8 mouse cellular contexts compared by ENCODE assay signal in genomic region chr1:93685401-93686244, GRCm38 (mm10). TPM values are rescaled to one million over a fixed set of nuclear protein-coding genes. Genes with fewer than 3 reads are reported as not detected.
A peak's percentile ranks its signal among the peaks of the same experiment; 100 is the strongest.
DNase-seq lines count a peak whose midpoint lies in the region; ATAC-seq and TF ChIP-seq lines count a peak whose summit lies in the region.

TSS of gene Bok (plus strand) at chr1:93685660.

- no peaks in the 10 kb centered on the region for H3K9me3 ChIP-seq in heart, embryonic 11.5 days (replicated peaks; ENCODE audit: control insufficient read depth, low read length)
- H3K9me3 ChIP-seq in kidney, embryonic 14.5 days (ENCODE audit: control insufficient read depth, low read length) = peaks cover 3% of the 10 kb centered on the region; the same call in 1 of the 2 replicates
- H3K9me3 ChIP-seq in liver, embryonic 11.5 days (ENCODE audit: control insufficient read depth, low read length) = no peaks in the 10 kb centered on the region

- peak within 1 kb of the TSS; percentile 59 for H3K4me3 ChIP-seq in C2C12 (ENCODE audit: insufficient read depth, poor library complexity, severe bottlenecking)
- peak within 1 kb of the TSS; percentile 76 for H3K4me3 ChIP-seq in embryonic fibroblast, embryonic 13.5 days (ENCODE audit: insufficient read depth, low read length)
- H3K4me3 ChIP-seq in heart, embryonic 11.5 days (ENCODE audit: low read depth, low read length) = peak within 1 kb of the TSS; percentile 73
- peak within 1 kb of the TSS; percentile 68 for H3K4me3 ChIP-seq in kidney, embryonic 14.5 days (ENCODE audit: low read length)
- peak within 1 kb of the TSS; percentile 59 for H3K4me3 ChIP-seq in liver, embryonic 11.5 days (ENCODE audit: low read depth, low read length)

- DNase-seq in adrenal gland, postnatal 36 days = peak; percentile 87 to 93
- peak; percentile 67 for DNase-seq in liver, embryonic 11.5 days (ENCODE audit: low spot score)
- peak; percentile 75 for DNase-seq in neural tube, embryonic 10.5 days (ENCODE audit: extremely low spot score, low spot score)
- DNase-seq in testis, postnatal 14 days (ENCODE audit: low spot score) = peak; percentile 87

- H3K27me3 ChIP-seq in C2C12 (ENCODE audit: control insufficient read depth, insufficient read depth, insufficient read length) = no peaks in the 10 kb centered on the region
- peaks cover 5% of the 10 kb centered on the region; the same call in 1 of the 2 replicates for H3K27me3 ChIP-seq in heart, embryonic 11.5 days (ENCODE audit: control insufficient read depth, insufficient read depth, low read length)
- no peaks in the 10 kb centered on the region for H3K27me3 ChIP-seq in kidney, embryonic 14.5 days (ENCODE audit: control insufficient read depth, insufficient read depth, low read length)
- H3K27me3 ChIP-seq in liver, embryonic 11.5 days (replicated peaks; ENCODE audit: control insufficient read depth, insufficient read depth, low read length) = peaks cover 34% of the 10 kb centered on the region

- H3K4me1 ChIP-seq in embryonic fibroblast, embryonic 13.5 days (ENCODE audit: control insufficient read depth, insufficient read depth, low read length) = peaks cover 6% of the 10 kb centered on the region; the same call in 1 of the 2 replicates
- peaks cover 14% of the 10 kb centered on the region; the same call in 1 of the 2 replicates for H3K4me1 ChIP-seq in heart, embryonic 11.5 days (ENCODE audit: control insufficient read depth, insufficient read depth, low read length)
- peaks cover 11% of the 10 kb centered on the region; the same call in 1 of the 2 replicates for H3K4me1 ChIP-seq in kidney, embryonic 14.5 days (ENCODE audit: control insufficient read depth, insufficient read depth, low read length)
- peaks cover 7% of the 10 kb centered on the region; the same call in 1 of the 2 replicates for H3K4me1 ChIP-seq in liver, embryonic 11.5 days (replicated peaks; ENCODE audit: control insufficient read depth, insufficient read depth, low read length)

- ATAC-seq in heart, embryonic 11.5 days (replicated peaks; ENCODE audit: insufficient number of reproducible peaks, low FRiP score, low TSS enrichment) = peak; percentile 55
- ATAC-seq in kidney, embryonic 14.5 days (ENCODE audit: low FRiP score, low TSS enrichment) = peak; percentile 66
- peak; percentile 23; the same call in 1 of the 2 replicates for ATAC-seq in liver, embryonic 11.5 days (replicated peaks; ENCODE audit: low FRiP score)

- H3K36me3 ChIP-seq in C2C12 (ENCODE audit: control insufficient read depth, insufficient read depth) = peaks cover 28% of the 10 kb centered on the region
- no peaks in the 10 kb centered on the region for H3K36me3 ChIP-seq in heart, embryonic 11.5 days (ENCODE audit: control insufficient read depth, insufficient read depth, low read length)
- H3K36me3 ChIP-seq in kidney, embryonic 14.5 days (ENCODE audit: control insufficient read depth, insufficient read depth, low read length) = peaks cover 6% of the 10 kb centered on the region; the same call in 1 of the 2 replicates
- no peaks in the 10 kb centered on the region for H3K36me3 ChIP-seq in liver, embryonic 11.5 days (ENCODE audit: control insufficient read depth, insufficient read depth, low read length)

- TF ChIP-seq CTCF in C2C12 (IDR thresholded peaks at IDR 0.05; ENCODE audit: control insufficient read depth, insufficient read depth, insufficient read length) = no peak
- no peak for TF ChIP-seq CTCF in embryonic fibroblast, embryonic 13.5 days (IDR thresholded peaks at IDR 0.05; ENCODE audit: borderline replicate concordance, insufficient read depth, low read length)

- peaks cover 45% of the 10 kb centered on the region for H3K79me2 ChIP-seq in C2C12 (ENCODE audit: control insufficient read depth, insufficient read depth)

- peak within 1 kb of the TSS; percentile 32; the same call in 1 of the 2 replicates for H3K27ac ChIP-seq in embryonic fibroblast, embryonic 13.5 days (ENCODE audit: insufficient read depth, low read length)
- peak within 1 kb of the TSS; percentile 15; the same call in 1 of the 2 replicates for H3K27ac ChIP-seq in heart, embryonic 11.5 days (ENCODE audit: low read depth, low read length)
- H3K27ac ChIP-seq in kidney, embryonic 14.5 days (ENCODE audit: low read depth, low read length) = peak within 1 kb of the TSS; percentile 84
- no peak within 1 kb of the TSS for H3K27ac ChIP-seq in liver, embryonic 11.5 days (ENCODE audit: low read depth, low read length)

- peak within 1 kb of the TSS; percentile 97 for H3ac ChIP-seq in C2C12 (ENCODE audit: control insufficient read depth, insufficient read length, low read depth)

- under 1% methylated on average over 77 of the region's 78 CpGs for WGBS in heart, embryonic 11.5 days (ENCODE audit: insufficient replicate concordance)
- WGBS in kidney, embryonic 14.5 days = 1% methylated on average over 77 of the region's 78 CpGs
- WGBS in liver, embryonic 11.5 days = under 1% methylated on average over 78 of the region's 78 CpGs

- peak within 1 kb of the TSS; percentile 94 for H3K4me2 ChIP-seq in heart, embryonic 11.5 days
- peak within 1 kb of the TSS; percentile 65 for H3K4me2 ChIP-seq in kidney, embryonic 14.5 days (replicated peaks; ENCODE audit: low read depth, low read length)
- peak within 1 kb of the TSS; percentile 83 for H3K4me2 ChIP-seq in liver, embryonic 11.5 days

- peak within 1 kb of the TSS; percentile 81 for H3K9ac ChIP-seq in heart, embryonic 11.5 days (ENCODE audit: low read depth, low read length)
- H3K9ac ChIP-seq in kidney, embryonic 14.5 days (ENCODE audit: low read depth, low read length) = peak within 1 kb of the TSS; percentile 74
- H3K9ac ChIP-seq in liver, embryonic 11.5 days (ENCODE audit: low read depth, low read length) = peak within 1 kb of the TSS; percentile 60

- H3K79me3 ChIP-seq in C2C12 (ENCODE audit: low read depth) = peaks cover 29% of the 10 kb centered on the region

- TF ChIP-seq POLR2A in embryonic fibroblast, embryonic 13.5 days (IDR thresholded peaks at IDR 0.05; ENCODE audit: low read depth, low read length) = peak; percentile 54

TF ChIP-seq in C2C12, 6 proteins besides CTCF, POLR2A, EP300 and RAD21:
- TF ChIP-seq CEBPB (IDR thresholded peaks at IDR 0.05; ENCODE audit: low read depth) = no peak
- no peak for TF ChIP-seq MAX (IDR thresholded peaks at IDR 0.05)

RNA-seq across cellular contexts. Expression of gene Bok, which starts in this region (rescaled TPM):
- polyA plus RNA-seq in C2C12 (2012; fragmentation: generic; extraction: Trizol) = 219 TPM
- 10 to 100 TPM; 10.9 to 13.1 TPM for total RNA-seq in adrenal gland, postnatal 36 days (2021)
- polyA plus RNA-seq in embryonic fibroblast, embryonic 13.5 days (2011; ENCODE audit: insufficient read length, low read depth, missing spikeins) = 11.9 and 17.0 TPM in 2 replicates
- polyA plus RNA-seq in heart, embryonic 11.5 days (2014; fragmentation: Nextera tagmentation; extraction: Ambion mirVana) = 29.2 and 33.2 TPM in 2 replicates
- polyA plus RNA-seq in kidney, embryonic 14.5 days (2014; fragmentation: Nextera tagmentation; extraction: Ambion mirVana) = 72.1 and 86.2 TPM in 2 replicates
- 11.3 and 12.2 TPM in 2 replicates for polyA plus RNA-seq in liver, embryonic 11.5 days (2014; fragmentation: Nextera tagmentation; extraction: Ambion mirVana)
